Mouse (Mus musculus) testis, adult 2 months (tissue): ENCODE measurements around the gene Hcst.

ENCODE experiments used
- CTCF ChIP-seq: fragments of 200-500 bp; IDR thresholded peaks from 2 replicates; pipeline ENCODE4 v1.5.1; 2012; ENCODE audit warnings: low read depth, mild to moderate bottlenecking, inconsistent platforms, low read length, moderate library complexity; ENCODE audit not compliant: control insufficient read depth, insufficient read depth, insufficient replicate concordance
- POLR2A ChIP-seq: fragments of 200-500 bp; IDR thresholded peaks from 2 replicates; pipeline ENCODE4 v1.6.1; 2012; ENCODE audit warnings: low read depth, mild to moderate bottlenecking, inconsistent platforms, low read length, moderate library complexity; ENCODE audit not compliant: control insufficient read depth

DNA sequence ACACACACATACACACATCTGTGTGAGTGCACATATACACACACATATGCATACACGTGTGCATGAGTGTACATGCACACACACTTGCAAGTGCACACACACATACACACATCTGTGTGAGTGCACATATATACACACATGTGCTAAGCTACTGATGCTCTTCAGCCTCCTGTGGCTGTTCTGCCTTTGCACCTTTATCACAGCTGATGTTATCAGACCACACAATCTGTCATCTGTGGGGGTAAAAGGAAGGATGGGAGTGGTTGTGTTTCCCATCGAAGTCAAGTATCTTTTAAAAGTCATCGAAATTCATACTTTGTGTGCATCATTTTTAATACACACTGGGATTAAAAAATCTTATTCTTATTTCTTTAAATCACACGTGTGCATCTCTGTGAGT is 17.3 kb downstream of the Hcst start:
- TF ChIP-seq CTCF, result no peak
- TF ChIP-seq POLR2A, result no peak
